Mouse (Mus musculus) spleen, adult 2 months (tissue): ENCODE data around the gene Spcs3.

Experiments used
- CTCF ChIP-seq: fragments of 200-500 bp; IDR thresholded peaks from 2 replicates; pipeline ENCODE4 v1.5.1; 2011; ENCODE audit warnings: mild to moderate bottlenecking, inconsistent platforms; ENCODE audit not compliant: insufficient read depth, insufficient read length, insufficient replicate concordance; ENCODE audit errors: extremely low read depth
- POLR2A ChIP-seq: fragments of 200-500 bp; IDR thresholded peaks from 2 replicates; pipeline ENCODE4 v1.6.1; 2011; ENCODE audit warnings: low read depth, low read length, inconsistent platforms

GRCm38 (mm10) chr8:54554921-54555320, 25.1 kb upstream of the Spcs3 start:
- TF ChIP-seq CTCF (no peak), POLR2A (no peak)
